17 mouse cellular contexts compared by ENCODE assay signal in the genomic region with DNA sequence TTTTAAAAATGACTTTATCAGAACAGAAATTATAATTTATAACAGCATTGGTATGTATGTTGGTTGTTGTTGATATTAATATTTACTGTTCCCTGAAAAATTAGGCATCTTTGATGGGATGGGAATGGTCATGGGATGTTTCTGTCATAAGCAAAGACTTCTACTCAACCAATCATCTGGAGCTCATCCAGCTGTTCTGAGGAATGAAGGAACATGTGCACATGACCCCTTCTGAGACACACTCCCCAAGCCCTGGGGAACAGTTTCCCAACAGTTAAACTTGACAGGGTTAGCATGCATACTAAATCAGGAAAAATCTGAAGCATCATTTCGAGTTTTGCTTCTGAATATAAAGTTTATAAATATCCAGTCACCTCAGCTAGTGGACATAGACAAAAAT.
"Had no signal": no experiment of that assay in that cellular context is flagged by ENCODE, and none has a peak within 500 bp of the region (broad histone marks: within the 10 kb centered on the region; RNA-seq: fewer than 3 reads in every experiment).

No protein-coding gene starts in this region.

- DNase-seq: liver, embryonic 13.5 days; liver, postnatal 0 days; lung, postnatal 36 days; right cerebral cortex, postnatal 14 days; thymus, adult 2 months; thymus, postnatal 25 days; thymus, postnatal 4 days had no signal

- H3K9me3 ChIP-seq: liver, embryonic 13.5 days; liver, embryonic 15.5 days; megakaryocyte, embryonic 14.5 days; midbrain, embryonic 13.5 days; midbrain, embryonic 15.5 days; neural tube, embryonic 12.5 days; stomach, embryonic 15.5 days had no signal

- H3K4me2 ChIP-seq: liver, embryonic 11.5 days; liver, embryonic 13.5 days; liver, embryonic 15.5 days; midbrain, embryonic 11.5 days; midbrain, embryonic 13.5 days; midbrain, embryonic 15.5 days; neural tube, embryonic 12.5 days; stomach, embryonic 15.5 days had no signal

- H3K27ac ChIP-seq: liver, embryonic 13.5 days; liver, embryonic 15.5 days; macrophage; midbrain, embryonic 13.5 days; midbrain, embryonic 15.5 days; neural tube, embryonic 12.5 days; stomach, embryonic 15.5 days; stomach, postnatal 0 days had no signal

- H3K27me3 ChIP-seq: liver, embryonic 13.5 days; liver, embryonic 15.5 days; megakaryocyte, embryonic 14.5 days; midbrain, embryonic 13.5 days; midbrain, embryonic 15.5 days; neural tube, embryonic 12.5 days; stomach, embryonic 15.5 days had no signal

- H3K36me3 ChIP-seq: liver, embryonic 13.5 days; liver, embryonic 15.5 days; midbrain, embryonic 13.5 days; midbrain, embryonic 15.5 days; neural tube, embryonic 12.5 days; stomach, embryonic 15.5 days had no signal

- H3K4me1 ChIP-seq: liver, embryonic 13.5 days; liver, embryonic 15.5 days; megakaryocyte, embryonic 14.5 days; neural tube, embryonic 12.5 days; stomach, embryonic 15.5 days had no signal

- H3K4me3 ChIP-seq: liver, embryonic 13.5 days; liver, embryonic 15.5 days; megakaryocyte, embryonic 14.5 days; midbrain, embryonic 13.5 days; midbrain, embryonic 15.5 days; neural tube, embryonic 12.5 days; stomach, embryonic 15.5 days had no signal

- ATAC-seq: liver, postnatal 0 days; midbrain, embryonic 13.5 days; midbrain, embryonic 15.5 days had no signal

- H3K9ac ChIP-seq: liver, embryonic 13.5 days; liver, embryonic 15.5 days; liver, postnatal 0 days; midbrain, embryonic 13.5 days; midbrain, embryonic 15.5 days; neural tube, embryonic 12.5 days; stomach, embryonic 15.5 days had no signal
